Mouse (Mus musculus) neural tube, embryonic 14.5 days (tissue): ENCODE results near the gene Polr2f. TPM values are rescaled to one million over a fixed set of nuclear protein-coding genes. Genes with fewer than 3 reads are reported as not detected.
A peak's percentile ranks its signal among the peaks of the same experiment; 100 is the strongest.

Experiments used
- ATAC-seq: fragments of 200-750 bp; cut with Nextera tagmentation; 2 replicates; pipeline ENCODE4 v1.8.0; 2017; ENCODE audit warnings: low read depth, mild to moderate bottlenecking, moderate TSS enrichment, moderate library complexity
- H3K27ac ChIP-seq: fragments of 300-500 bp; sonication (generic); 2 replicates; pipeline ENCODE4 v1.5.1; 2014; ENCODE audit warnings: low read depth, mild to moderate bottlenecking, control low read depth, low read length, moderate library complexity, mixed read lengths
- H3K27me3 ChIP-seq: fragments of 300-500 bp; sonication (generic); 2 replicates; pipeline ENCODE4 v1.6.1; 2014; ENCODE audit warnings: low read length; ENCODE audit not compliant: control insufficient read depth, insufficient read depth
- H3K36me3 ChIP-seq: fragments of 300-500 bp; sonication (generic); 2 replicates; pipeline ENCODE4 v1.6.1; 2014; ENCODE audit warnings: low read length, mixed read lengths; ENCODE audit not compliant: control insufficient read depth, insufficient read depth
- H3K4me1 ChIP-seq: fragments of 300-500 bp; sonication (generic); 2 replicates; pipeline ENCODE4 v1.6.1; 2014; ENCODE audit warnings: low read length; ENCODE audit not compliant: control insufficient read depth, insufficient read depth
- H3K4me2 ChIP-seq: fragments of 300-500 bp; sonication (generic); 2 replicates; pipeline ENCODE4 v1.6.1; 2014; ENCODE audit warnings: mild to moderate bottlenecking, low read depth, low read length, control low read depth
- H3K4me3 ChIP-seq: fragments of 300-500 bp; sonication (generic); 2 replicates; pipeline ENCODE4 v1.5.1; 2014; ENCODE audit warnings: low read depth, low read length, control low read depth, mixed read lengths
- H3K9ac ChIP-seq: fragments of 300-500 bp; sonication (generic); replicated peaks from 2 replicates; pipeline ENCODE4 v1.6.1; 2014; ENCODE audit warnings: low read depth, mild to moderate bottlenecking, control low read depth, low read length, mixed read lengths
- H3K9me3 ChIP-seq: fragments of 300-500 bp; sonication (generic); 2 replicates; pipeline ENCODE4 v1.6.1; 2016; ENCODE audit warnings: low read length; ENCODE audit not compliant: control insufficient read depth
- WGBS: fragments of 180-500 bp; shearing (Covaris S2); extraction: QIAGEN DNeasy Blood & Tissue Kit; methylation state at CpG from one replicate; pipeline ENCODE4 v1.1.7; 2014; 5-methylcytosine and 5-hydroxymethylcytosine counted together
- polyA plus RNA-seq: library from polyadenylated mRNA; unstranded; fragments of >200 nt; fragmentation: Nextera tagmentation; extraction: Ambion mirVana; gene quantifications from 2 replicates; pipeline ENCODE4 v1.2.1, GENCODE M21; 2014

Gene Polr2f
- polyA plus RNA-seq = 276 and 304 TPM in 2 replicates

- WGBS = under 1% methylated on average over 57 of the region's 57 CpGs
Observed at GRCm38 (mm10) chr15:79140866-79141565, at the start of gene Polr2f, which contains the start of gene 1700088E04Rik. Polr2f (plus strand) TSS chr15:79141009. 1700088E04Rik (minus strand) TSS chr15:79141253.

GRCm38 (mm10) chr15:79092284-79092683, 48.5 kb upstream of the Polr2f start:
- no peaks in the 10 kb centered on the region for H3K9me3 ChIP-seq
- H3K4me2 ChIP-seq = no peak overlapping the region
- no peak overlapping the region for H3K27ac ChIP-seq
- no peak overlapping the region for H3K4me3 ChIP-seq
- 91% methylated on average over 6 of the region's 6 CpGs for WGBS
- H3K27me3 ChIP-seq = no peaks in the 10 kb centered on the region
- peaks cover 57% of the 10 kb centered on the region for H3K36me3 ChIP-seq
- no peak overlapping the region; the same call in 1 of the 2 replicates for H3K9ac ChIP-seq
- H3K4me1 ChIP-seq = no peaks in the 10 kb centered on the region
- no peak for ATAC-seq

More at GRCm38 (mm10) chr15:79140866-79141565, at the start of gene Polr2f, which contains the start of gene 1700088E04Rik:
- H3K4me3 ChIP-seq = peak within 1 kb of the TSS; percentile 88
- H3K36me3 ChIP-seq = no peaks in the 10 kb centered on the region; the same call in 1 of the 2 replicates
- peaks cover 9% of the 10 kb centered on the region for H3K4me1 ChIP-seq
- H3K9ac ChIP-seq = peak within 1 kb of the TSS; percentile 74
- peak; percentile 91 for ATAC-seq
- no peaks in the 10 kb centered on the region for H3K9me3 ChIP-seq
- peak within 1 kb of the TSS; percentile 91 for H3K4me2 ChIP-seq
- no peaks in the 10 kb centered on the region for H3K27me3 ChIP-seq
- no peak within 1 kb of the TSS for H3K27ac ChIP-seq

GRCm38 (mm10) chr15:79093083-79093839, 47.5 kb upstream of the Polr2f start:
- Histone ChIP-seq H3K4me2 (no peak overlapping the region), H3K4me3 (no peak overlapping the region), H3K27me3 (no peaks in the 10 kb centered on the region), H3K36me3 (peaks cover 53% of the 10 kb centered on the region), H3K9ac (no peak overlapping the region), H3K9me3 (no peaks in the 10 kb centered on the region), H3K27ac (no peak overlapping the region), H3K4me1 (peaks cover 3% of the 10 kb centered on the region; the same call in 1 of the 2 replicates)
- WGBS = 83% methylated on average over 7 of the region's 7 CpGs
- ATAC-seq = no peak

- WGBS = 85% methylated on average over 5 of the region's 5 CpGs
- Histone ChIP-seq H3K27ac (no peak overlapping the region), H3K9ac (no peak overlapping the region), H3K27me3 (no peaks in the 10 kb centered on the region), H3K36me3 (peaks cover 41% of the 10 kb centered on the region), H3K4me3 (no peak overlapping the region), H3K9me3 (no peaks in the 10 kb centered on the region), H3K4me1 (peaks cover 3% of the 10 kb centered on the region; the same call in 1 of the 2 replicates), H3K4me2 (no peak overlapping the region)
- ATAC-seq = no peak
Observed at GRCm38 (mm10) chr15:79095483-79095882, 45.3 kb upstream of the Polr2f start.

- Histone ChIP-seq H3K9ac (no peak overlapping the region), H3K36me3 (peaks cover 34% of the 10 kb centered on the region), H3K27ac (no peak overlapping the region), H3K27me3 (no peaks in the 10 kb centered on the region), H3K4me3 (no peak overlapping the region), H3K4me1 (peaks cover 3% of the 10 kb centered on the region; the same call in 1 of the 2 replicates), H3K4me2 (no peak overlapping the region), H3K9me3 (no peaks in the 10 kb centered on the region)
- no peak for ATAC-seq
- WGBS = 89% methylated on average over 3 of the region's 3 CpGs
Observed at GRCm38 (mm10) chr15:79096556-79096955, 44.3 kb upstream of the Polr2f start.

- Histone ChIP-seq H3K27ac (no peak overlapping the region), H3K4me1 (peaks cover 3% of the 10 kb centered on the region; the same call in 1 of the 2 replicates), H3K36me3 (peaks cover 29% of the 10 kb centered on the region), H3K9me3 (no peaks in the 10 kb centered on the region), H3K9ac (no peak overlapping the region), H3K4me2 (no peak overlapping the region), H3K27me3 (no peaks in the 10 kb centered on the region), H3K4me3 (no peak overlapping the region)
- 59% methylated on average over 2 of the region's 2 CpGs for WGBS
- no peak for ATAC-seq
Observed at GRCm38 (mm10) chr15:79097135-79097534, 43.7 kb upstream of the Polr2f start.

- Histone ChIP-seq H3K27me3 (no peaks in the 10 kb centered on the region), H3K36me3 (peaks cover 24% of the 10 kb centered on the region), H3K4me3 (no peak overlapping the region), H3K4me1 (peaks cover 3% of the 10 kb centered on the region; the same call in 1 of the 2 replicates), H3K27ac (no peak overlapping the region), H3K9ac (no peak overlapping the region), H3K4me2 (no peak overlapping the region), H3K9me3 (no peaks in the 10 kb centered on the region)
- WGBS = 41% methylated on average over 6 of the region's 6 CpGs
- ATAC-seq = no peak
Observed at GRCm38 (mm10) chr15:79097611-79098025, 43.2 kb upstream of the Polr2f start.

GRCm38 (mm10) chr15:79098220-79098619, 42.6 kb upstream of the Polr2f start:
- H3K4me1 ChIP-seq = peaks cover 3% of the 10 kb centered on the region; the same call in 1 of the 2 replicates
- H3K27me3 ChIP-seq = no peaks in the 10 kb centered on the region
- H3K4me2 ChIP-seq = no peak overlapping the region
- H3K9ac ChIP-seq = no peak overlapping the region
- 71% methylated on average over 5 of the region's 5 CpGs for WGBS
- no peak overlapping the region for H3K4me3 ChIP-seq
- H3K27ac ChIP-seq = no peak overlapping the region
- H3K9me3 ChIP-seq = no peaks in the 10 kb centered on the region
- ATAC-seq = no peak
- peaks cover 20% of the 10 kb centered on the region for H3K36me3 ChIP-seq

- Histone ChIP-seq H3K4me2 (no peak overlapping the region), H3K27me3 (no peaks in the 10 kb centered on the region), H3K4me3 (no peak overlapping the region), H3K27ac (peak overlapping the region; percentile 39; the same call in 1 of the 2 replicates), H3K36me3 (peaks cover 14% of the 10 kb centered on the region), H3K9ac (no peak overlapping the region), H3K9me3 (no peaks in the 10 kb centered on the region), H3K4me1 (peaks cover 3% of the 10 kb centered on the region; the same call in 1 of the 2 replicates)
- WGBS = 53% methylated on average over 7 of the region's 7 CpGs
- no peak for ATAC-seq
Observed at GRCm38 (mm10) chr15:79098868-79099267, 41.9 kb upstream of the Polr2f start.
